Mouse (Mus musculus): ENCODE measurements around the gene Slc9a1.

Slc9a1 gene

GRCm38 (mm10) chr4:133374011-133374410 is 4.5 kb downstream of the Slc9a1 start:
- DNase-seq = no peak

- no peak for DNase-seq
Observed at GRCm38 (mm10) chr4:133375812-133376577, 6.5 kb downstream of the Slc9a1 start.

- DNase-seq = peak; percentile 40 to 59
Observed at GRCm38 (mm10) chr4:133378236-133379045, 8.9 kb downstream of the Slc9a1 start.

GRCm38 (mm10) chr4:133379046-133379347 is 9.5 kb downstream of the Slc9a1 start:
- DNase-seq = no peak

- no peak for DNase-seq
Observed at GRCm38 (mm10) chr4:133379861-133380260, 10.4 kb downstream of the Slc9a1 start.

GRCm38 (mm10) chr4:133380532-133380931 is 11.0 kb downstream of the Slc9a1 start:
- no peak for DNase-seq

- no peak for DNase-seq
Observed at GRCm38 (mm10) chr4:133381141-133381540, 11.6 kb downstream of the Slc9a1 start.

- no peak for DNase-seq
Observed at GRCm38 (mm10) chr4:133386061-133386797, 16.7 kb downstream of the Slc9a1 start.

GRCm38 (mm10) chr4:133387053-133387452 is 17.5 kb downstream of the Slc9a1 start:
- no peak for DNase-seq

GRCm38 (mm10) chr4:133388781-133389552 is 19.5 kb downstream of the Slc9a1 start:
- DNase-seq = peak; percentile 44 to 58

GRCm38 (mm10) chr4:133390042-133390441 is 20.5 kb downstream of the Slc9a1 start:
- no peak for DNase-seq

GRCm38 (mm10) chr4:133390585-133390984 is 21.1 kb downstream of the Slc9a1 start:
- no peak for DNase-seq

GRCm38 (mm10) chr4:133391185-133392040 is 21.9 kb downstream of the Slc9a1 start:
- no peak for DNase-seq

- DNase-seq = no peak
Observed at GRCm38 (mm10) chr4:133394981-133395573, 25.6 kb downstream of the Slc9a1 start.

- no peak for DNase-seq
Observed at GRCm38 (mm10) chr4:133396079-133396478, 26.6 kb downstream of the Slc9a1 start.

GRCm38 (mm10) chr4:133397299-133397698 is 27.8 kb downstream of the Slc9a1 start:
- no peak for DNase-seq

- no peak for DNase-seq
Observed at GRCm38 (mm10) chr4:133397961-133398360, 28.5 kb downstream of the Slc9a1 start.

GRCm38 (mm10) chr4:133398619-133399018 is 29.1 kb downstream of the Slc9a1 start:
- DNase-seq = no peak

- DNase-seq = no peak
Observed at GRCm38 (mm10) chr4:133399509-133399908, 30.0 kb downstream of the Slc9a1 start.

GRCm38 (mm10) chr4:133400098-133400497 is 30.6 kb downstream of the Slc9a1 start:
- DNase-seq = no peak

- DNase-seq = no peak
Observed at GRCm38 (mm10) chr4:133402011-133402410, 32.5 kb downstream of the Slc9a1 start.
